Mouse (Mus musculus): ENCODE data around the gene Gpr176.

DNA sequence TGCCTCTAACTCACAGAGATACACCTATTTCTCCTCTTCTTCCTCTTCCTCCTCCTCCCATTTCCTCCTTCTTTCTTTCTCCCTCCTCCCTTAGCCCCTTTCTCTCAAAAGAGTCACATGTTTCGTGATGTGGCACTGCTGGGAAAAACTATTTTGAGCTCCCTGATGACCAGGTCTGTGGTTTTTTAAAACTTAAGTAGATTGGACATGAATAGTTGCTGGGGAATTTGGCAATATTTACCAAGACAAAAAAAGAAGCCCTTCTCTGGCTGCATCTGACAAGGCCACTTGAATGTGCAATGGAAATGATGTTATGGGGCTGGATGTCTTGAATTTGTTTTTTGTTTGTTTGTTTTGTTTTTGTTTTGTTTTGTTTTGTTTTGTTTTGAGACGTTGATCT is 75.3 kb downstream of the Gpr176 start:
- TF ChIP-seq CTCF (IDR thresholded peaks at IDR 0.05; ENCODE audit: borderline replicate concordance, insufficient read depth, low read depth, low read length) (no peak), POLR2A (IDR thresholded peaks at IDR 0.05; ENCODE audit: borderline replicate concordance, insufficient read depth, low read length) (no peak)

All from cerebellum, adult 2 months (tissue).